ENCODE assay signal across 21 mouse cellular contexts in the genomic region with DNA sequence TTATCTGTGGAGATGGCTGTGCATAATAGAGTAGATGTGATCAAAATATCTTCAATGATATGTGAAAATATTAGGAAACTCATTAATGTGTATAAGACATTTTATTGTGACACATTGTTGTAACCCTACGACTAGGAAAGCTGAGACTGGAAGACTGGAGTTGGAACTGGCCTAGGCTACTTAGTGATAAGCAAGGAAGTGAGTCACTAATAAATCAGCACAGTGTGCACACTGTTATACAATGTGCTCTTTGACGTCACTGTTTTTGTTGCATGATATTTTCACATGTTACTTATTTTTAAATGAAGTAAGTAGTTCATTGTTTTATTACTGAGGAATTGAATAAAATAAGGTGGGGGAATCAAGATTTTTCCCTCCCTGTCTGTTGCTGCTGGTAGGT. TPM values are rescaled to one million over a fixed set of nuclear protein-coding genes. Genes with fewer than 3 reads are reported as not detected.
DNase-seq lines count a peak whose midpoint lies in the region; ATAC-seq and TF ChIP-seq lines count a peak whose summit lies in the region.
"Had no signal": no experiment of that assay in that cellular context is flagged by ENCODE, and none has a peak within 500 bp of the region (broad histone marks: within the 10 kb centered on the region; RNA-seq: fewer than 3 reads in every experiment).

No protein-coding gene starts in this region.

- no peak overlapping the region for H3K4me2 ChIP-seq in heart, postnatal 0 days (ENCODE audit: low read depth, low read length)
- H3K4me2 ChIP-seq in lung, postnatal 0 days (replicated peaks; ENCODE audit: low read depth, low read length) = no peak overlapping the region
- H3K4me2 ChIP-seq: forebrain, embryonic 12.5 days; hindbrain, embryonic 15.5 days; midbrain, embryonic 13.5 days; neural tube, embryonic 12.5 days had no signal

- no peak overlapping the region for H3K9ac ChIP-seq in heart, postnatal 0 days (replicated peaks; ENCODE audit: low read depth, low read length)
- no peak overlapping the region for H3K9ac ChIP-seq in lung, postnatal 0 days (replicated peaks; ENCODE audit: low read depth)
- H3K9ac ChIP-seq: forebrain, embryonic 12.5 days; hindbrain, embryonic 15.5 days; midbrain, embryonic 13.5 days; neural tube, embryonic 12.5 days had no signal

- TF ChIP-seq EP300 in heart, postnatal 0 days (IDR thresholded peaks at IDR 0.05; ENCODE audit: low read depth) = no peak
- TF ChIP-seq EP300 in lung, postnatal 0 days (IDR thresholded peaks at IDR 0.05) = 0 out of 2 replicates have a peak, but pooled peaks have one; percentile 19

- H3K4me3 ChIP-seq in gastrocnemius, adult 2 months = no peak overlapping the region
- H3K4me3 ChIP-seq in heart, postnatal 0 days (ENCODE audit: low read depth, low read length) = no peak overlapping the region
- no peak overlapping the region for H3K4me3 ChIP-seq in lung, postnatal 0 days (ENCODE audit: low read depth, low read length)
- H3K4me3 ChIP-seq: forebrain, embryonic 12.5 days; hindbrain, embryonic 15.5 days; left cerebral cortex, adult 2 months; midbrain, embryonic 13.5 days; neural tube, embryonic 12.5 days had no signal

- H3K27ac ChIP-seq in gastrocnemius, adult 2 months = peak overlapping the region; percentile 12; the same call in 1 of the 2 replicates
- peak overlapping the region; percentile 62 for H3K27ac ChIP-seq in heart, postnatal 0 days (ENCODE audit: low read depth)
- H3K27ac ChIP-seq in lung, postnatal 0 days (ENCODE audit: low read length) = no peak overlapping the region
- H3K27ac ChIP-seq: forebrain, embryonic 12.5 days; hindbrain, embryonic 15.5 days; left cerebral cortex, adult 2 months; midbrain, embryonic 13.5 days; neural tube, embryonic 12.5 days had no signal

- H3K27me3 ChIP-seq in heart, postnatal 0 days (ENCODE audit: control insufficient read depth, insufficient read depth, low read length) = no peaks in the 10 kb centered on the region
- H3K27me3 ChIP-seq in lung, postnatal 0 days (replicated peaks; ENCODE audit: insufficient read depth, low read length) = no peaks in the 10 kb centered on the region
- H3K27me3 ChIP-seq: forebrain, embryonic 12.5 days; hindbrain, embryonic 15.5 days; midbrain, embryonic 13.5 days; neural tube, embryonic 12.5 days had no signal

- TF ChIP-seq CTCF in gastrocnemius, adult 2 months (IDR thresholded peaks at IDR 0.05) = no peak
- TF ChIP-seq CTCF in heart, postnatal 0 days (IDR thresholded peaks at IDR 0.05; ENCODE audit: low read depth) = no peak
- TF ChIP-seq CTCF in lung, postnatal 0 days (IDR thresholded peaks at IDR 0.05) = no peak

- no peaks in the 10 kb centered on the region for H3K9me3 ChIP-seq in heart, postnatal 0 days (replicated peaks; ENCODE audit: control insufficient read depth, low read length)
- H3K9me3 ChIP-seq in lung, postnatal 0 days (ENCODE audit: low read length) = no peaks in the 10 kb centered on the region
- H3K9me3 ChIP-seq: forebrain, embryonic 12.5 days; hindbrain, embryonic 15.5 days; midbrain, embryonic 13.5 days; neural tube, embryonic 12.5 days had no signal

- DNase-seq in gastrocnemius, adult 2 months = no peak
- no peak for DNase-seq in gastrocnemius, postnatal 4 days (ENCODE audit: low spot score in 2 of 2)
- DNase-seq in heart, postnatal 0 days (ENCODE audit: low spot score) = peak; percentile 69
- no peak for DNase-seq in heart, adult 11 months
- DNase-seq in lung, postnatal 0 days (ENCODE audit: low spot score) = peak; percentile 21
- no peak for DNase-seq in lung, postnatal 10 days
- no peak for DNase-seq in frontal cortex, postnatal 25 days (ENCODE audit: low spot score in 2 of 2)
- DNase-seq: adrenal gland, adult 8-10 months; B cell, adult 2 months; cerebellum, adult 9-11 months; gastrocnemius, postnatal 14 days; kidney, postnatal 10 days; left cerebral cortex, postnatal 4 days; right cerebral cortex, adult 18-20 months; thymus, postnatal 36 days had no signal

- ATAC-seq in heart, postnatal 0 days (ENCODE audit: insufficient read depth, low read depth) = peak; percentile 79
- no peak for ATAC-seq in lung, postnatal 0 days
- ATAC-seq: intestine, embryonic 16.5 days; midbrain, embryonic 13.5 days had no signal

- WGBS in heart, postnatal 0 days = 40% methylated on average over 2 of the region's 2 CpGs
- 35% methylated on average over 2 of the region's 2 CpGs for WGBS in lung, postnatal 0 days

- H3K4me1 ChIP-seq in heart, postnatal 0 days (ENCODE audit: control insufficient read depth, insufficient read depth) = no peaks in the 10 kb centered on the region
- no peaks in the 10 kb centered on the region for H3K4me1 ChIP-seq in lung, postnatal 0 days (ENCODE audit: insufficient read depth, low read depth, low read length)
- H3K4me1 ChIP-seq: forebrain, embryonic 12.5 days; hindbrain, embryonic 15.5 days; midbrain, embryonic 13.5 days; neural tube, embryonic 12.5 days had no signal

- intact Hi-C loops in gastrocnemius, adult 2 months (cut with DNase I) = no loop called here

- H3K36me3 ChIP-seq in heart, postnatal 0 days (replicated peaks; ENCODE audit: control insufficient read depth, insufficient read depth, low read length) = peaks cover 12% of the 10 kb centered on the region
- H3K36me3 ChIP-seq in lung, postnatal 0 days (ENCODE audit: insufficient read depth, low read length) = 0 out of 2 replicates have a peak, but pooled peaks cover 3% of the 10 kb centered on the region

RNA-seq across cellular contexts. Expression of a gene that starts 16.1 kb away (rescaled TPM):
- total RNA-seq in gastrocnemius, adult 2 months (2021) = 10 to 100 TPM; 44.5 to 63.8 TPM
- total RNA-seq in gastrocnemius, postnatal 4 days (2021) = 10 to 100 TPM; 36.4 to 37.7 TPM
- 21.6 and 37.1 TPM in 2 replicates for total RNA-seq in heart, postnatal 0 days (2014; rRNA removed; ENCODE audit: low replicate concordance)
- 11.0 and 13.0 TPM in 2 replicates for polyA plus RNA-seq in heart, postnatal 0 days (2015; fragmentation: Nextera tagmentation; extraction: Ambion mirVana)
- polyA plus RNA-seq in lung, postnatal 0 days (2015; fragmentation: Nextera tagmentation; extraction: Ambion mirVana) = 21.6 and 22.6 TPM in 2 replicates

RNA-seq across cellular contexts. Expression of a gene that starts 46.4 kb away (rescaled TPM):
- 1 to 10 TPM; 2.5 to 3.5 TPM for total RNA-seq in gastrocnemius, adult 2 months (2021)
- 1 to 10 TPM; 4.1 to 4.2 TPM for total RNA-seq in gastrocnemius, postnatal 4 days (2021)
- total RNA-seq in heart, postnatal 0 days (2014; rRNA removed; ENCODE audit: low replicate concordance) = 1.5 and 2.5 TPM in 2 replicates
- polyA plus RNA-seq in heart, postnatal 0 days (2015; fragmentation: Nextera tagmentation; extraction: Ambion mirVana) = 3.0 and 3.1 TPM in 2 replicates
- polyA plus RNA-seq in lung, postnatal 0 days (2015; fragmentation: Nextera tagmentation; extraction: Ambion mirVana) = 9.6 and 10.0 TPM in 2 replicates

Comparison
In these comparisons a context has a peak if more than half of its experiments do, and no peak if none do; other contexts are left out.
1. DNase-seq: peak in heart, postnatal 0 days (single experiment) and lung, postnatal 0 days (single experiment); none in gastrocnemius, adult 2 months (single experiment), gastrocnemius, postnatal 4 days (0 of 2), heart, adult 11 months (single experiment), lung, postnatal 10 days (single experiment) and frontal cortex, postnatal 25 days (0 of 2).